Mouse (Mus musculus): ENCODE results near the gene Gm28038. TPM values are rescaled to one million over a fixed set of nuclear protein-coding genes. Genes with fewer than 3 reads are reported as not detected.

Gm28038 gene
- total RNA-seq, 1 experiment from 2014 or later = not detected

- peak; percentile 99 for DNase-seq
These were observed 5.6 kb downstream of the Gm28038 start, which contains the start of the genes Dolk and Nup188 for GRCm38 (mm10) chr2:30286192-30287026. Gene Dolk (minus strand): TSS chr2:30286334. Gene Nup188 (plus strand): TSS chr2:30286397.

GRCm38 (mm10) chr2:30287027-30287373, 6.2 kb downstream of the Gm28038 start:
- no peak for DNase-seq

GRCm38 (mm10) chr2:30299525-30299924, 18.7 kb downstream of the Gm28038 start:
- DNase-seq = no peak

GRCm38 (mm10) chr2:30299966-30300365, 19.1 kb downstream of the Gm28038 start:
- no peak for DNase-seq

GRCm38 (mm10) chr2:30306087-30306486, 25.2 kb downstream of the Gm28038 start:
- DNase-seq = no peak

GRCm38 (mm10) chr2:30309351-30309750, 28.5 kb downstream of the Gm28038 start:
- DNase-seq = no peak

- DNase-seq = no peak
These were observed 30.6 kb downstream of the Gm28038 start for GRCm38 (mm10) chr2:30311481-30311880.

GRCm38 (mm10) chr2:30316136-30316535, 35.3 kb downstream of the Gm28038 start:
- no peak for DNase-seq

- DNase-seq = no peak
These were observed 36.1 kb downstream of the Gm28038 start for GRCm38 (mm10) chr2:30316955-30317354.

GRCm38 (mm10) chr2:30319260-30319659, 38.4 kb downstream of the Gm28038 start:
- no peak for DNase-seq

GRCm38 (mm10) chr2:30323111-30323510, 42.3 kb downstream of the Gm28038 start:
- DNase-seq = peak; percentile 29

- no peak for DNase-seq
These were observed 44.5 kb downstream of the Gm28038 start for GRCm38 (mm10) chr2:30325296-30325695.

GRCm38 (mm10) chr2:30327276-30327675, 46.4 kb downstream of the Gm28038 start:
- DNase-seq = no peak

GRCm38 (mm10) chr2:30328791-30329190, 47.9 kb downstream of the Gm28038 start:
- DNase-seq = no peak

GRCm38 (mm10) chr2:30335324-30335723, 54.5 kb downstream of the Gm28038 start:
- DNase-seq = no peak

GRCm38 (mm10) chr2:30336174-30336915, 55.5 kb downstream of the Gm28038 start:
- no peak for DNase-seq

GRCm38 (mm10) chr2:30337179-30337578, 56.3 kb downstream of the Gm28038 start:
- DNase-seq = peak; percentile 68

GRCm38 (mm10) chr2:30342061-30342460, 61.2 kb downstream of the Gm28038 start:
- DNase-seq = no peak

- no peak for DNase-seq
These were observed 61.7 kb downstream of the Gm28038 start for GRCm38 (mm10) chr2:30342544-30342943.

- DNase-seq = peak; percentile 58
These were observed 62.8 kb downstream of the Gm28038 start for GRCm38 (mm10) chr2:30343601-30344137.

GRCm38 (mm10) chr2:30345971-30346676, 65.3 kb downstream of the Gm28038 start:
- DNase-seq = no peak

- peak; percentile 59 for DNase-seq
These were observed 68.4 kb downstream of the Gm28038 start for GRCm38 (mm10) chr2:30349196-30349595.

Measured in adrenal gland, postnatal 25 days (tissue).